Mouse (Mus musculus) lung, postnatal 36 days (tissue): Measurements from ENCODE around the gene Oard1.

ENCODE experiments used
- DNase-seq: peaks from one replicate; pipeline ENCODE4 v3.0.0; 2022; ENCODE audit warnings: mixed read lengths

The Oard1 gene

DNA sequence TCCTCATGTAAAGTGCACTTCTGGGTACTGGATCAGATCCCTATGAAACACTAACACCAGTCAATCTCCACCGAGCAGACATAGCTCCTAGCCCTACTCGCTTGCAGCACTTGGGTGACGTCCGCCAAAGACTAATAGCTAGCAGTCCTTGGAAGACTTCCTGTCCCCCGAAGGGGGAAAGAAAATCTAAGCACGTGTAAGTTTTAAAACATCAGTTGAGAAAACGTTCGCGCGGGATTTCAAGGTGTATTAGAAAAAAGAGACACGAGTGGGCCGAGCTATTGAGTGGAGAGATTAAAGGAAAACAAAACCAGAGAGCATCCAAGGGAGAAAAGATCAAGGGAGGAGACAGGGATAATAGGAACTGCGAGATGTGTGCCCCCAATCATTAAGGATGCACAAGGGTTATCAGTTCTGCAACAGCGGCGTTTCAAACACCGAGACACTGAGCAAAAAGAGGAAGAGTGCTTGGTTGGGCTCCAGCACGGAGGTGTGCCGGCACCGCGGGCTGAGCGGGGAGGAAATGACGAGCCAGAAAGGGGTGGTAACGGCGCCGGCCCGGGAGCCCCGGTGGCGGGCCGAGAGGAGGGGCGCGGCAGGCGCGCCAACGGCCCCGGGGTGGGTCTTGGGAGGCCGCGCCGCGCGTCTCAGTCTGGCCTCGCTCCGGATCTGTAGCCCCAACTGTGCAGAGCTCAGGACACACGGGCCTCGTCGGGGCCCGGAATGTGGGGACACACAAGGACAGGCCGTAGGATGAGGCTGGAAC lies 1.1 kb upstream of the Oard1 start:
- peak; percentile 83 for DNase-seq

GRCm38 (mm10) chr17:48410299-48410785 lies 528 bp downstream of the Oard1 start:
- DNase-seq, result peak; percentile 33

- no peak for DNase-seq
Observed at GRCm38 (mm10) chr17:48411241-48411640, 1.4 kb downstream of the Oard1 start.

GRCm38 (mm10) chr17:48416011-48416410 lies 6.2 kb downstream of the Oard1 start:
- DNase-seq, result no peak

GRCm38 (mm10) chr17:48416425-48417195 lies 6.8 kb downstream of the Oard1 start:
- peak; percentile 71 for DNase-seq

GRCm38 (mm10) chr17:48417521-48417920 lies 7.7 kb downstream of the Oard1 start:
- no peak for DNase-seq

DNA sequence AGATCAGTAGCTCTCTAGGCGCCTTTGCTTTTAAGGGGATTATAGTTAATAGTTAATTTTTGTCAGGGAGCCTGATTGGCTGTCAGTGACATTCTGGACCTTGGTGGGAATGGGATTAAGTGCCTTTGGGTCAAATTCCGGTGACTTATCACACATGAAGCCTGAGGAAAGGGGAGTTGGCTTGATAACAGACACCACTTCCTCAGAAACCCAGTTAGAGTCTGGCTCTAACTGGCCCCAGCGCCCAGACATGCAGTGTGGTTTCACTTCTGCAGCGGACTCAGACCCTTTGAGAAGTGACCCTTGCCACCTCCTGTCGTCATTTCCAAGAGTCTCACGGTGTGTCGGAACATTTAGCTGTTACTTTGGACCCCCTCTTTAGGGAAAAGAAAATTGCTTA lies 8.4 kb downstream of the Oard1 start:
- DNase-seq, result peak; percentile 28

DNA sequence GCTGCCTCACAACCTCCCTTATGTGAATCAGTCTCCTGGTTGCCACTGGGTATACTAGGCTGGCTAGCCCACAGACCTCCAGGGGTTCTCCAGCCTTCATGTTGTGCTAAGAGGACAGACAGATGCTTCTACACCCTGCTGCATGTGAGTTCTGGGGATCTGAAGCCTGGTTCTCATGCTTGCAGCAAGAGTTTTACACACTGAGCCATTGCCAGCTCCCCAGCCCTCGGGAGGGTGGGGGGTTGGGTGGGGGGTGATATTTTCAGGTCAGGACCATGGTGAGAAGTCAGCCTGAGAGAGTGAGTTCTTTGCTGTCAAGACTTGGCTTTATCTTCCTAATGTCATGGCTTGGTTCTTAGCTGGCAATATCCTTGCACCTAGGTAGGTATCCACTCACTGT lies 9.0 kb downstream of the Oard1 start:
- DNase-seq, result no peak

- no peak for DNase-seq
Observed at GRCm38 (mm10) chr17:48419571-48419970, 9.8 kb downstream of the Oard1 start.

DNA sequence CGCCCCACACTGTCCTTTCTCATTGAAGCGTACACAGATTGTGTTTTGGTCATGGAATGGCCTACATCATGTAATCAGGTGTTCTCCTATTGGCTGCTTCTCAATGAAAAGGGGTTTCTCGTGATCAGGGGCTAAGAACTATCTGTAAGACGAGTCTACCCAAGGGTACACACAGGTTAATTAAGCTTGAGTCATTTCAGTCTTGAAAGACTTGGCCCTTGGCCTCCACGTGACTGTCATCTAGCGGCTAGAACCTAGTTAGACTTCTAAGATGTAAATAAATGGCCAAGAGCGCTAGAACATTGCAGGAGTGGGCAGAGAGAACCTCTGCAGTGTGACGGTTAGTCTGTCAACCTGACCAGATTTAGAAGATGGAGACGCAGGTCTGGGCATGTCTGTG lies 14.4 kb downstream of the Oard1 start:
- no peak for DNase-seq

DNA sequence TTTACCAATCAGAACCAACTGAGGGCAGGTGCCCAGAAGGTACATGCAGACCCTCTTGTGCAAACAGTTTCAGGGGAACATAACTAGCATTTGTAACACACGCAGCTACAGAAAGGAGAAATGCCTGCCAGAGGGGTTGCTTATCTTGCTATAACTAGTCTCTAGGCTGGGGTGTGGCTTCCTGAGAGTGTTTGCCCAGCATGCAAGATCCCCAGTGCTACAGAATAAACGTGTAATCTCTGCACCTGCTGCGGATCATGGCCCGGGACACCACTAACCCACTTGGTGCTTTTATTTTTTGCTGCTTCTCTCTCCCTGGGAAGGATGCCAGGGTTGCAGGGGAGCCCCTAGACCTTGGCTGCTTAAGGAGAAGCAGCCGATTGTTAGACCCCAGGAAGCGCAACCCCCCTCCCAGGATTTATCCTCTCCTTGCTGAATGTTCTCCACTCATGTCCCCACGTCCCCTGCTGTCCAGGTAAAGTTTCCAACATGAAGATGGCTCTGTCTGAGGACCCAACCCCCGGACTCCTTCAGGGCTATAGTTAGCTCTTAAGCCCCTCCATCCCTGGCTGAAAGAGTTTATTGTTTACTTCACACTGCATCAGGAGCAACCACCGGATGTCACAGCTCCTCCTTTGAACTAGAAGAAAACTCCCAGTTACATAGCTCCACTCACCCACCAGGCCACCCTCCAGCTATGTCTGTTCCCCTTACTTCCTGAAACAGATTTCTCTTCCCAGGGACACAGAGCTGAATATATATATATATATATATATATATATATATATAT lies 16.2 kb downstream of the Oard1 start:
- peak; percentile 60 for DNase-seq

DNA sequence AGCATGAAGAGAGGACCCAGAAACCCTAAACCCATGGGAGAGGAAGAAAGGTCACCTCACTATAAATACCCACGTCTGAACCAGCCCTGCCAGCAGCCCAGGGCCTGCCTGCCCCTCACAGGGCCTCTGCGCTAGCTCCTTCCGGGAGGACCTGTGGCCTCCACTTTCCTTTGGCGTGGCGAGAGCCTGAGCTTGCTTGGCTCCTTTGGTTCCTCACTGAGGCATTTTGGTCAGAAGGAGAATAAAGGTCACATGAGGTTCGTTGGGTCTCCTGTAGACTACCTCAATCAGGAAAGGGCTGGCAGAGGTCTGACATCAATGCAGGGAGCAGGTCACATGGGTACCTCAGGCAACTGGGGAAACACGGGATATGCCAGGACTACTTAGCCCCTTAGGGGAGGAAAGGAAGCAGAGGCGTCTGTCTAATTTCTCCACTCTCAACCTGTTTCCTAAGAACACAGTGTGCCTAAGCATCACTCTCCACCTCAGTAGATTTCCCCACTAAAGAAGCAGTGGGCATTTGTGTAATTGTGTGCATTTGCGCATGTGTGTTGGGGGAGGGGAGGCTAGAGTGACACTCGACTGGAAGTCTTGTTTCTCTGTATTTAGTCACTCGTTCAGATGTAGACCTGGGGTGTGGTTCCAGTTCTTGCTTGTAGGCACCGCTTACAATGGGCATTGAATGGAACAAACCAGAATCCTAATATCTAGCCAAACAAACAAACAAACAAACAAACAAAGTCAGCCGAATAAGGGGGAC lies 17.4 kb downstream of the Oard1 start:
- no peak for DNase-seq

GRCm38 (mm10) chr17:48427852-48428530 lies 18.2 kb downstream of the Oard1 start:
- peak; percentile 16 for DNase-seq

DNA sequence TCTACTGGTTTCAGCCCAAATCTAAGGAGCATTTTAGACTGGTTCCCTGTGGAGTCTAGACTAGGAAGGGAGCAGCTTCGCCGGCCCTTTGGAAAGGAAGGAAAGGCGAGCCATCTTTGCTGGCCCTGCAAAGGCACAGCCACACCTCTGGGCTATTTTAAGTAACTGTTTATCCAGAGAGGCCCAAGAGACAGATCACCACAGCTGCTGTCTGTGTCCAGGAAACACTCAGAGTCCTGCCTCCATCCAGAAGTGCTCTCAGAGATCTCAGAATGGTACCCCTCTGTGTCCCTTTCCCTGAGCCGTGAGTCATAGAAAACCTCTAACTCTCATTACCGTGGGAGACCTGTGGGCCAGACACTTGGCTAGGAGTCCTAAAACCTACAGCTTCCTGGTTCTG lies 20.6 kb downstream of the Oard1 start:
- DNase-seq, result peak; percentile 48

- DNase-seq, result no peak
Observed at GRCm38 (mm10) chr17:48431054-48431453, 21.2 kb downstream of the Oard1 start.

- DNase-seq, result no peak
Observed at GRCm38 (mm10) chr17:48432158-48432980, 22.6 kb downstream of the Oard1 start, which contains the start of gene Apobec2. Gene Apobec2, minus strand, starts transcription at chr17:48432930.

GRCm38 (mm10) chr17:48433006-48433655 lies 23.3 kb downstream of the Oard1 start:
- DNase-seq, result no peak

- no peak for DNase-seq
Observed at GRCm38 (mm10) chr17:48433689-48434330, 24.0 kb downstream of the Oard1 start.

DNA sequence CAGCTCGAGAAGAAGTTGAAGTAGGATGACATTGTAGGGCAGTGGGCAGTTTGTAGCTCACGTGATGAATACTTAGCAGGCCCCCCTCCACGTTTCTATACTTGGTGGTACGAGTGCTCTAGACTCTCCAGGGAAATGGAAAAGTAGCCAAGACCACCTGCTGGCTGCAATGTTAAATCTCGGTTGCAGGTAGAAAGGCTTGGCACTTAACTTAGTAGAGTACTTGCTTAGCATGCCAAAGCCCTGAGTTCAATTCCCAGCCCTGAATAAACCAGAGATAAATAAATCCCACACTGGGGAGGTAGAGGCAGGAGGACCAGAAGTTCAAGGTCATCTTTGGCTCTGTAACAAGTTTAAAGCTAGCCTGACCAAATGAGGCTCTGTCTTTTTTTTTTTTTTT lies 24.7 kb downstream of the Oard1 start:
- DNase-seq, result no peak

DNA sequence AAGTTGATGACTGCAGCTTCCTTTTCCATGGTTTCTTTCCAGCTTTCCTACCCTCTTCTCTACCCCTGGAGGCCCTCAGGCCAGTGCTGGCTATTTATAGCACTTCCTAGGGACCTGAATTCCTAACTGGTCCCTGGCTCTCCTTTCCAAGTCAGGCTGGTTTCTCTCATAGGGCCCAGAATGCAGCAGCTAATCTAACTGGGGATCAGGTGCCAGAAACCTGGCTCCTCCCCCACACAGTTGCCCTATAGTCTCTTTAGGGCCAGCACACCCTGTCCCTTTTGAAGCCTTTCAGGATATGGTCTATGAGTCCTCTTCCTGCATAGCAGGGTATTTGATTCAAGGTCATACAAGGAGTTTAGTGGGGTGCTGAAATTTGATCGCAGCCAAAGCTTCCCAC lies 26.7 kb downstream of the Oard1 start:
- no peak for DNase-seq
